Mouse (Mus musculus) heart, postnatal 0 days (tissue): ENCODE measurements at regions not wholly inside any gene's neighbourhood (a gene's known extent, or its start where the extent isn't known, plus 50 kb on each side); places are given as distances from the start of the nearest gene placed in this dataset.

Source experiments
- CTCF ChIP-seq: IDR thresholded peaks from 2 replicates; pipeline ENCODE4 v1.5.1; 2016; ENCODE audit warnings: antibody characterized with exemption, control low read depth, low read depth
- EP300 ChIP-seq: IDR thresholded peaks from 2 replicates; pipeline ENCODE4 v1.6.1; 2016; ENCODE audit warnings: antibody characterized with exemption, low read depth

DNA sequence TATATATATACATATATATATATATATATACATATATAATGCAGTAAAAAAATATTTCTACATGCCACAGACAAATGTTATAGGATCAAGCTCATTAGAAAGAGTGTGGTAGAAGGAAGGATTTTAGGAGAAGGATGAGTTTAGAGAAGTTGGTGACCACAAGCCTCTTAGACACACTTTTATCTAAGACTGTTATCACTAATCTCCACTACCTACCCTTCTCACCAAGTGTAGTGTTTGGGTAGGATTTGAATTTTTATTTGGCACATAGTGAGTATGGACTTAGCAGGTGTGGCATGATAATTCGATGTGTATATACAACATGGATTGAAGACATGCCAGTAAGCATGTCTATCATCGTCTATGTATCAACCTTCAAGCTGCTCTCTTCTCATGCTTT, 66.0 kb upstream of the Usp24 start:
- TF ChIP-seq EP300 (no peak), CTCF (no peak)
